Mouse (Mus musculus) ES-CJ7 (cell line): Measurements from ENCODE around the gene Aldh16a1.

Source experiments
- DNase-seq: peaks from one replicate; pipeline ENCODE4 v3.0.0; 2011; ENCODE audit warnings: low read depth, low spot score

Gene Aldh16a1

DNA sequence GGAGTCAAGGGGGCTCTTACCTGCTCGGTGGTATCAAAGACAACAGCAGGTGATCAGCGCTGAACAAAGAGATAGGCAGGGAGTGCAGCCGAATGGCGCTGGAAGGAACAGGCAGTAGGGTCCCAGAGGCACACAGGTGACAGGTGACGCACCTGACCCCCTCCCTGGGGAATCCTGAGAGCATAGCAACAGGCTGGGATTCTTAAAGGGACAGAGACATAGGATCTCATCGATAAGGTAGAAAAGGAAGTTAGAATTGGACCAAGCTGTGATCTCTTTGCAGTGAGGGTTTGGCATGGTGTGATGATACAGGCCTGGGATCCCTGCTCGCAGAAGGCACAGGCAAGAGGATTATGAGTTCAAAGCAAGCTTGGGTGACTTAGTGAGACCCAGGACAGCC is 25.1 kb upstream of the Aldh16a1 start, which contains the start of gene Gfy:
Gene Gfy (minus strand): TSS at position 101 of the 400 bp plus-strand sequence.
- DNase-seq = no peak

DNA sequence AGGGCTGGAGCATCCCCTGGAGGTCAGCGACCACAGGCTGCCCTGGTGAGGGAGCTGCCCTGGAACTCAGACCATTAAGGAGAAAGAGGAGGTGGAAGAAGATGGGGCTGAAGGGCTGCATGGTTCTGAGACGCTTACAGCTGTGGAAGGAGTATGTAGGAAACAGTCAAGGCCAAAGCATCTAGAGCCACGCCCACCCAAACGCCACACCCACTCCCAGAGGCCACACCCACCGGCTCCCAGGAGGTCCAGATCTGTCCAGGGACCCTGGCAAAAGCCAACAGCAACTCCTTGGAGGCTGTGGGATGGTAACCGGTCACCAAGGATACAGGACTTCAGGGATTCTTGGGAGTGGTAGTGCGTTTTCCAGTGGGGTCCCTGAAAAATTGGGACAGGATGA is 24.2 kb upstream of the Aldh16a1 start:
- no peak for DNase-seq

GRCm38 (mm10) chr7:45176356-45176755 is 22.0 kb upstream of the Aldh16a1 start:
- no peak for DNase-seq

GRCm38 (mm10) chr7:45175929-45176328 is 21.5 kb upstream of the Aldh16a1 start:
- DNase-seq = no peak

DNA sequence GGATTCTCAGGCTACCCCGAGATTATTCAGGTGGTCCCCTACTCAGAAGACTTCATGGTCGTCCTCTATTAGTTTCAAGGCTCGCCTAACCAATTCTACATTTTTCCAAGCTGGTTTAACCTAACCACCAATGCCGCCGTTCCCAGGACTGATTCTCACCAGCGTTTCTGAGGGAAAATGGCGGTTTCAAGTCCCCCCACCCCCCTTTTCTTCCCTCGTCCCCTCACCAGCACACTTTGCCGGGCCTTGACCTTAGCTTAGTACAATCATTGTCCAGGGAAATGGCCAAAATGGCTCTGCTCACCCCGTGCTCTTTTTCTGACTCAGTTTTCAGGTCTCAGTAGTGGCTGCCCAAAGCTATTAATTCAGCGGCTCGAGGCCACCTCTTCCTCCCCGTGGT is 21.0 kb upstream of the Aldh16a1 start:
- DNase-seq = no peak

GRCm38 (mm10) chr7:45174567-45175280 is 20.3 kb upstream of the Aldh16a1 start:
- DNase-seq = peak; percentile 67

DNA sequence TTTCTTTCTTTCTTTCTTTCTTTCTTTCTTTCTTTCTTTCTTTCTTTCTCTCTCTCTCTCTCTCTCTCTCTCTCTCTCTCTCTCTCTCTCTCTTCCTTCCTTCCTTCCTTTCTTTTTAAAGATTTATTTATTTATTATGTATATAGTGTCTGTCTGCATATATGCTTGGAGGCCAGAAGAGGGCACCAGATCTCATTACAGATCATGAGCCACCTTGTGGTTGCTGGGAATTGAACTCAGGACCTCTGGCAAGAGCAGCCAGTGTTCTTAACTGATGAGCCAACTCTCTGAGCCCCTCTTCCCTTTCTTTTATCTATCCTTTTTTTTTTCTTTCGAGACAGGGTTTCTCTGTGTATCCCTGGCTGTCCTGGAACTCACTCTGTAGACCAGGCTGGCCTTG is 19.4 kb upstream of the Aldh16a1 start:
- peak; percentile 74 for DNase-seq

- DNase-seq = peak; percentile 44
These were observed 18.6 kb upstream of the Aldh16a1 start for GRCm38 (mm10) chr7:45172974-45173373.

GRCm38 (mm10) chr7:45169495-45169894 is 15.1 kb upstream of the Aldh16a1 start:
- DNase-seq = no peak

GRCm38 (mm10) chr7:45168656-45169055 is 14.3 kb upstream of the Aldh16a1 start:
- no peak for DNase-seq

DNA sequence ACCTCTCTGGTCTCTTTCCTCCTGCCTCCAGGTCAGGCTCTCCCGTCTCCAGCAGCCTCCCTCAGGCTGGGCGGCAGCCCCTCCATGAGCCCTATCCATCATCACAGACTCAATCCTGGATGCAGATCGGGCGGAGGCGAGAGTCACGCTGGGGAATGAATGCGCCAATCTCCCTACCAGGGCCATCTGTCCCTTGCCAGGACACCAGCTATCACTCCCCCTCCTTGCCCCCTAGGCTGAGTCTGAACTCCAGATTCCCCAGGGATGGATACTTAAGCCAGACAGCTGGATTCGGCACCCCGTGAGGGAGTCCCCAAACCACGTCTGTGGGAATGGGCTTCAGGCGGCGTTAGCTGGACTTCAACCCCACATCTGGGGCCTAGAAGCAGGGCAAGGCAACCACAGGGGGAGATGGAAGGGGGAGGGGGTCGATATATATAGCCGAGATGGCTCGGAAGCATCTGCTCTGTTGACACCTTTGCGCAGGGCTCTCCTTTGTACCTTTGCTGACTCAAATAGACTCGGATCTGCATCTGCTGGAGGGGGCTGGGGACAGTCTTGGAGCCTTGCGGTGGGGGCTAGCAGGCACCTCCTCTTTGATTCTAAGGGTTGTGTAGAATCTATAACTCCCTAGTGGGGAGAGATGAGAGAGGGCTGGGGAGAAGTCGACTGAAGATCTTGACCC is 13.5 kb upstream of the Aldh16a1 start:
- DNase-seq = no peak

DNA sequence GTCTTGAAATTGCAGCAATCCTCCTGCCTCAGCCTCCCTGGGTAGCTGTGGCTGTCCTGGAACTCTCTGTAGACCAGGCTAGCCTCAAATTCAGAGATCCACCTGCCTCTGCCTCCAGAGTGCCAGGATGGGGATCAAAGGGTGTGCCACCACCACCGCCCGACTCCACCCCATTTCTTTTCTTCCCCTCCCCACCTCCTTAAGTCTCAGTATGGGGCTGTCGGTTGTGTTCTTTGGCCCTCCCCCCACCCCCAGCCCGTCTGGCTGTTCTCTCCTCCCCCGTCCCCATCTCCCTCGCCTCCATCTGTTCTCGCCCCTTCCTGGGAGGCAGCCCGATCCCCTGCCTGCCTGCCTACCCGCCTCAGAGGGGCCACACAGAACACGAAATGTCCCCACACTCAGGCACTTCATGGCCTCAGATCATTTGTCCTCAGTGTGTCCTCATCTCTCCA is 12.6 kb upstream of the Aldh16a1 start:
- DNase-seq = no peak

- no peak for DNase-seq
These were observed 11.3 kb upstream of the Aldh16a1 start for GRCm38 (mm10) chr7:45165701-45166100.

DNA sequence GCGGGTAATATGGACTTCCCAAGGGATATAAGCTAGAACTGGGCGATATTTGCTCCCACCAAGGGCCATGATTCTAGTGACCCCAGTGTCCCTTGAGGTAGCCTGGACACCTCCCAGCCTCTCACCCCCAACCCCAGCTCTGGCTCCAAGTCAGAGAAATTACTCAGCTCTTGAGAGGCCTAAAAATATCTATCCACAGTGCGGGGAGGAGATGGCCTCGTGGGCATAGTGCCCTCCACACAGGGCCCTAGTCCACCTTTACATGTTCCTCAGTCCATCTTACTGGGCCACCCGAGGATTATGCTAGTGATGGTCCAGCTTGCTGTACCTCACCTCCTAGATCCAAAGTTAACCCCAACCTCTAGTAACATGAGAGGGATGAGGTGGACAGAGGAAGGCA is 10.4 kb upstream of the Aldh16a1 start:
- no peak for DNase-seq

- DNase-seq = no peak
These were observed 9.5 kb upstream of the Aldh16a1 start, which contains the start of gene Slc17a7 for GRCm38 (mm10) chr7:45163735-45164490. Gene Slc17a7 (plus strand): TSS chr7:45163949.

- DNase-seq = no peak
These were observed 8.7 kb upstream of the Aldh16a1 start for GRCm38 (mm10) chr7:45162996-45163615.

DNA sequence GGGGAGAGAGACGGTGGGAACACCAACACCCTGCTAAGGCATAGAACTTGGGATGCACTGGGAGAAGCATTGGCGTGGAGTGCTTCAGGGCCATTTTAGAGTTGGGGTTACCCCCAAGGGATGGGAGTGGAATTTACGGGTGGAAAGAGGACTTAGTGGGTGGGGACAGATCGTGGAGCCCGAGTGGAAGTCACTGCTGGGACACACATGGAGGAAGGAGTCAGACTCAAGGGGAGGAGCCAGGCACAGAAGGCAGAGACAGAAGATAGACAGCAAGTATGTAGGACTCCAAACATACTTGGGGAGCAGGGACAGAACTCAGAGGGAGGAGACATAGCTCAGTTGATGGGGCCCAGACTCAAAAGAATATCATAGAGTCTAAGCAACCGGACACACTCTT is 8.2 kb upstream of the Aldh16a1 start:
- no peak for DNase-seq

- DNase-seq = peak; percentile 97
These were observed 7.5 kb upstream of the Aldh16a1 start for GRCm38 (mm10) chr7:45161612-45162473.

GRCm38 (mm10) chr7:45160866-45161265 is 6.5 kb upstream of the Aldh16a1 start:
- DNase-seq = no peak

GRCm38 (mm10) chr7:45160316-45160800 is 6.0 kb upstream of the Aldh16a1 start:
- no peak for DNase-seq

GRCm38 (mm10) chr7:45158991-45159390 is 4.6 kb upstream of the Aldh16a1 start:
- no peak for DNase-seq
